Mouse (Mus musculus): Measurements from ENCODE around the gene Wfdc13. TPM values are rescaled to one million over a fixed set of nuclear protein-coding genes. Genes with fewer than 3 reads are reported as not detected.

Gene Wfdc13
- total and polyA plus RNA-seq, 3 experiments = not detected

DNA sequence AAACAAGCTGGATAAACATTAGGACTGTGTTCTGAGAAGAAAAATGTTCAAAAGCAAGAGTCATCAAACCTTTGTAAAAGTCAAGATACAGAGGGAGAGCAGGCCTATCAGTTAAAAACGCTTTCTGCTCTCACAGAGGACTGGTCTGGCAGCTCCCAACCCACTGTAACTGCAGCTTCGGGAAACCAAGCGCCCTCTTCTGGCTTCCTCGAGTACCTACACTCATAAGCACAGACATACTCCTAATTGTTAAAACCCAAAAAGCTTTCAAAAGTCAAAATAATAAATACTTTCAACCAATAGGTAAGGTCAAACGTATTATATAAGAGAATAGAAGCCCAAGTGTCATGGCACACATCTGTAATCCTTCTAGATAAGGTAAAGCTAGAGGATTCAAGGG lies 19.3 kb downstream of the Wfdc13 start:
- no peak overlapping the region for H3K4me2 ChIP-seq (ENCODE audit: insufficient read depth, low read depth, poor library complexity, severe bottlenecking)
- no peaks in the 10 kb centered on the region for H3K79me2 ChIP-seq (replicated peaks; ENCODE audit: control insufficient read depth, extremely low read depth, insufficient read depth, poor library complexity, severe bottlenecking)
- H3K9ac ChIP-seq (ENCODE audit: insufficient read depth, low read depth) = no peak overlapping the region
- peaks cover 8% of the 10 kb centered on the region for H3K9me3 ChIP-seq (replicated peaks; ENCODE audit: low read length)
- in situ Hi-C loops (cut with MboI; ENCODE audit: low pct_ligation_motif_present, low pct_unique_long_range_greater_than_20kb, low sequenced_read_pairs) (no loop called here), dilution Hi-C loops (cut with MboI; ENCODE audit: extremely low pct_ligation_motif_present, extremely low pct_unique_long_range_greater_than_20kb, low sequenced_read_pairs) (no loop called here)
- 0 out of 4 replicates have a peak, but pooled peaks cover 0 to 2% of the 10 kb centered on the region in 2 experiments for H3K4me1 ChIP-seq (ENCODE audit: control insufficient read depth in 1 of 2, insufficient read depth in 2 of 2)
- no peak overlapping the region for H3K4me3 ChIP-seq (replicated peaks in 1 of 3; ENCODE audit: low read depth in 2 of 3, low read length in 2 of 3, poor library complexity in 1 of 3)
- no peak for DNase-seq (ENCODE audit: extremely low read depth)
- peaks cover 77% of the 10 kb centered on the region for H3K27me3 ChIP-seq (replicated peaks)
- H3K36me3 ChIP-seq (replicated peaks in 1 of 2; ENCODE audit: control insufficient read depth in 1 of 2, insufficient read depth in 1 of 2, low read length in 1 of 2) = no peaks in the 10 kb centered on the region
- no peak for TF ChIP-seq ELF1 (IDR thresholded peaks at IDR 0.05; ENCODE audit: low read depth, low read length)
- no peak for TF ChIP-seq JUND (conservative IDR thresholded peaks at IDR 0.05; ENCODE audit: low read depth, low read length)
- no peak for TF ChIP-seq CHD2 (IDR thresholded peaks at IDR 0.05; ENCODE audit: low read length)
- no peak for TF ChIP-seq TBP (conservative IDR thresholded peaks at IDR 0.05; ENCODE audit: low read depth, low read length)
- TF ChIP-seq CTCF (conservative IDR thresholded peaks at IDR 0.05 in 1 of 2, IDR thresholded peaks at IDR 0.05 in 1 of 2; ENCODE audit: low read depth in 2 of 2, low read length in 2 of 2) = peak in 1 of 2 experiments; percentile 13; a peak in 2 of 4 replicates
- no peak for TF ChIP-seq SIN3A (IDR thresholded peaks at IDR 0.05; ENCODE audit: low read length)
- TF ChIP-seq JUN (IDR thresholded peaks at IDR 0.05; ENCODE audit: insufficient read depth, low read depth, low read length) = no peak
- no peak for TF ChIP-seq NELFE (IDR thresholded peaks at IDR 0.05; ENCODE audit: low read depth, low read length)
- no peak overlapping the region for H3K27ac ChIP-seq (ENCODE audit: insufficient read depth, low read depth)

DNA sequence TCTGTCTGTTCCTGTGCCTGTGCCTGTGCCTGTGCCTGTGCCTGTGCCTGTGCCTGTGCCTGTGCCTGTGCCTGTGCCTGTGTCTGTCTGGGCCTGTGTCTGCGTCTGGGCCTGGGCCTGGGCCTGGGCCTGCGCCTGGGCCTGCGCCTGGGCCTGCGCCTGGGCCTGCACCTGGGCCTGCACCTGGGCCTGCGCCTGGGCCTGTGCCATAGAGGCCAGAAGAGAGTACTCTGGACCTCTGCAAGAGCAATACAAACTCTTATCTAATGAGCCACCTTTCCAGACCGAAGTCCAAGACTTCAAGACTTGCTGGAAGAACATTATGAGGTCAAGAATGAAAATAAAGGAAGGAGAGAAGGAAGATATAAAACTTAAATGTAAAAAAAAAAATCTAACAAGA lies 20.4 kb downstream of the Wfdc13 start:
- no peak overlapping the region for H3K9ac ChIP-seq (ENCODE audit: insufficient read depth, low read depth)
- H3K4me2 ChIP-seq (ENCODE audit: insufficient read depth, low read depth, poor library complexity, severe bottlenecking) = no peak overlapping the region
- peaks cover 8% of the 10 kb centered on the region for H3K9me3 ChIP-seq (replicated peaks; ENCODE audit: low read length)
- peaks cover 74% of the 10 kb centered on the region for H3K27me3 ChIP-seq (replicated peaks)
- in situ Hi-C loops (cut with MboI; ENCODE audit: low pct_ligation_motif_present, low pct_unique_long_range_greater_than_20kb, low sequenced_read_pairs) (no loop called here), dilution Hi-C loops (cut with MboI; ENCODE audit: extremely low pct_ligation_motif_present, extremely low pct_unique_long_range_greater_than_20kb, low sequenced_read_pairs) (no loop called here)
- no peaks in the 10 kb centered on the region for H3K36me3 ChIP-seq (replicated peaks in 1 of 2; ENCODE audit: control insufficient read depth in 1 of 2, insufficient read depth in 1 of 2, low read length in 1 of 2)
- 0 out of 4 replicates have a peak, but pooled peaks cover 0 to 2% of the 10 kb centered on the region in 2 experiments for H3K4me1 ChIP-seq (ENCODE audit: control insufficient read depth in 1 of 2, insufficient read depth in 2 of 2)
- H3K27ac ChIP-seq (ENCODE audit: insufficient read depth, low read depth) = no peak overlapping the region
- no peak for TF ChIP-seq ZC3H11A (IDR thresholded peaks at IDR 0.05; ENCODE audit: low read depth, low read length)
- TF ChIP-seq E2F4 (IDR thresholded peaks at IDR 0.05; ENCODE audit: insufficient replicate concordance, low read depth, low read length) = no peak
- TF ChIP-seq NRF1 (IDR thresholded peaks at IDR 0.05; ENCODE audit: low read depth, low read length) = no peak
- no peak for TF ChIP-seq HCFC1 (IDR thresholded peaks at IDR 0.05; ENCODE audit: low read depth, low read length)
- TF ChIP-seq ZKSCAN1 (IDR thresholded peaks at IDR 0.05; ENCODE audit: borderline replicate concordance, low read depth, low read length) = no peak
- no peak for TF ChIP-seq CTCF (conservative IDR thresholded peaks at IDR 0.05 in 1 of 2, IDR thresholded peaks at IDR 0.05 in 1 of 2; ENCODE audit: low read depth in 2 of 2, low read length in 2 of 2)
- no peak for TF ChIP-seq JUN (IDR thresholded peaks at IDR 0.05; ENCODE audit: insufficient read depth, low read depth, low read length)
- TF ChIP-seq USF1 (IDR thresholded peaks at IDR 0.05; ENCODE audit: low read depth, low read length) = no peak
- no peak for TF ChIP-seq MAX (IDR thresholded peaks at IDR 0.05; ENCODE audit: low read length)
- TF ChIP-seq IRF4 (IDR thresholded peaks at IDR 0.05; ENCODE audit: low read depth, low read length) = no peak
- no peak overlapping the region for H3K4me3 ChIP-seq (replicated peaks in 1 of 3; ENCODE audit: low read depth in 2 of 3, low read length in 2 of 3, poor library complexity in 1 of 3)
- no peaks in the 10 kb centered on the region for H3K79me2 ChIP-seq (replicated peaks; ENCODE audit: control insufficient read depth, extremely low read depth, insufficient read depth, poor library complexity, severe bottlenecking)
- DNase-seq (ENCODE audit: extremely low read depth) = no peak

Measured in CH12.LX (cell line).